Mouse (Mus musculus) olfactory bulb, adult 2 months (tissue): ENCODE measurements around the gene Adam8. TPM values are rescaled to one million over a fixed set of nuclear protein-coding genes. Genes with fewer than 3 reads are reported as not detected.

ENCODE experiments used
- H3K27ac ChIP-seq: fragments of 200-500 bp; 2 replicates; pipeline ENCODE4 v1.5.1; 2012; ENCODE audit warnings: low read depth, low read length; ENCODE audit not compliant: insufficient read depth
- H3K4me1 ChIP-seq: fragments of 200-500 bp; 2 replicates; pipeline ENCODE4 v1.6.1; 2012; ENCODE audit warnings: low read length; ENCODE audit not compliant: control insufficient read depth, insufficient read depth
- H3K4me3 ChIP-seq: fragments of 200-500 bp; 2 replicates; pipeline ENCODE4 v1.5.1; 2012; ENCODE audit warnings: mild to moderate bottlenecking, low read depth, low read length, moderate library complexity; ENCODE audit not compliant: insufficient read depth
- CTCF ChIP-seq: fragments of 200-500 bp; IDR thresholded peaks from 2 replicates; pipeline ENCODE4 v1.5.1; 2012; ENCODE audit warnings: low read depth, mild to moderate bottlenecking, low read length, moderate library complexity; ENCODE audit not compliant: insufficient read depth
- POLR2A ChIP-seq: fragments of 200-500 bp; IDR thresholded peaks from 2 replicates; pipeline ENCODE4 v1.6.1; 2012; ENCODE audit warnings: mild to moderate bottlenecking, low read depth, low read length, moderate library complexity; ENCODE audit not compliant: insufficient read depth
- WGBS: fragments of 180-500 bp; shearing (Covaris S2); methylation state at CpG from one replicate; pipeline ENCODE4 v1.1.7; 2018; 5-methylcytosine and 5-hydroxymethylcytosine counted together
- polyA plus RNA-seq: library from polyadenylated mRNA; stranded (reverse); fragments of >200 nt; gene quantifications from 2 replicates; pipeline ENCODE4 v1.2.4, GENCODE M21; 2012; ENCODE audit warnings: low replicate concordance; ENCODE audit not compliant: missing spikeins, insufficient read depth, insufficient read length

The Adam8 gene
- polyA plus RNA-seq, 1 experiment, result not detected

DNA sequence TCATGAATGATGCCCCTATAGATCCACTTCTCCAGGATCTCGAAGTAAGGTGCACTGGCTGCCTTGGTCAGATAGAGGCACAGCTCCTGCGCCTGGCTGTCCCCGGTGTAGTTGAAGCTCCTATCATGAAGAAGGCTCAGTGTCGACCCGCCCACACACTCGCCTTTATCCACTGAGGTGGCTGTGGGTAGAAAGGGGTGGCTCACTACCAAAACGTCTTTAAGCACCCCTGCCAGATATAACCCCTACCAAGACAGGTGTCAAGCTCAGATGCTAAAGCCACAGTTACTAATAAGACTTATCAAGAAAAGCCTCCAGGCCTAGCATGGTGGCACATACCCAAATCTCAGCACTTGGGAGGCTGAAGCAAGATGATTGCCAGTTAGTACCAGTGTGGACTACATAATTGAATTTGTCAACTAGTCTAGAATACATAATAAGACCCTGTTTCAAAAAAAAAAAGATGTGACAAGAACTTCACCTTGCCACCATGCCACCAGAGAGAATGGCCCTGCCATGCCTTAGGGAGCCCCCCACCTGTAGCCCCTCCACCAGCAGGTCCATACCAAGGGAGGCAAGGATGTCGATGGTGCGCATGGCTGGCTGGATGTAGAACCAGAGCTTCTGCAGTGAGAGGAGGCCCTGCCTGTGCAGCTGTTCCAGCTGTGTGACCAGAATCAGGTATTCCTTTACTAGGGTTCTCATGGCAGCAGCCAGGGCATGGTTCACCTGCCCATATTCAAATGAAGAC, 14.7 kb upstream of the Adam8 start:
- Histone ChIP-seq H3K4me1 (no peaks in the 10 kb centered on the region), H3K4me3 (no peak overlapping the region), H3K27ac (no peak overlapping the region)
- TF ChIP-seq POLR2A, result no peak
- TF ChIP-seq CTCF, result no peak
- 92% methylated on average over 9 of the region's 9 CpGs for WGBS

- WGBS, result 94% methylated on average over 8 of the region's 8 CpGs
Observed at GRCm38 (mm10) chr7:140004666-140005065, 12.3 kb upstream of the Adam8 start.

GRCm38 (mm10) chr7:140001086-140001740, 8.9 kb upstream of the Adam8 start:
- H3K4me3 ChIP-seq, result no peak overlapping the region
- TF ChIP-seq CTCF, result no peak
- no peak for TF ChIP-seq POLR2A
- no peak overlapping the region for H3K27ac ChIP-seq
- 64% methylated on average over 12 of the region's 12 CpGs for WGBS
- H3K4me1 ChIP-seq, result no peaks in the 10 kb centered on the region

More at GRCm38 (mm10) chr7:140004666-140005065, 12.3 kb upstream of the Adam8 start:
- H3K4me1 ChIP-seq, result no peaks in the 10 kb centered on the region
- no peak overlapping the region for H3K27ac ChIP-seq
- TF ChIP-seq POLR2A (no peak), CTCF (no peak)
- H3K4me3 ChIP-seq, result no peak overlapping the region

GRCm38 (mm10) chr7:139998691-139999350, 6.5 kb upstream of the Adam8 start:
- no peak for TF ChIP-seq POLR2A
- TF ChIP-seq CTCF, result no peak
- Histone ChIP-seq H3K4me1 (no peaks in the 10 kb centered on the region), H3K27ac (no peak overlapping the region), H3K4me3 (no peak overlapping the region)
- 92% methylated on average over 13 of the region's 13 CpGs for WGBS

- WGBS, result 17% methylated on average over 3 of the region's 3 CpGs
- Histone ChIP-seq H3K4me1 (no peaks in the 10 kb centered on the region), H3K27ac (no peak overlapping the region), H3K4me3 (no peak overlapping the region)
- TF ChIP-seq POLR2A (no peak), CTCF (no peak)
Observed at GRCm38 (mm10) chr7:139994676-139995075, 2.3 kb upstream of the Adam8 start.

DNA sequence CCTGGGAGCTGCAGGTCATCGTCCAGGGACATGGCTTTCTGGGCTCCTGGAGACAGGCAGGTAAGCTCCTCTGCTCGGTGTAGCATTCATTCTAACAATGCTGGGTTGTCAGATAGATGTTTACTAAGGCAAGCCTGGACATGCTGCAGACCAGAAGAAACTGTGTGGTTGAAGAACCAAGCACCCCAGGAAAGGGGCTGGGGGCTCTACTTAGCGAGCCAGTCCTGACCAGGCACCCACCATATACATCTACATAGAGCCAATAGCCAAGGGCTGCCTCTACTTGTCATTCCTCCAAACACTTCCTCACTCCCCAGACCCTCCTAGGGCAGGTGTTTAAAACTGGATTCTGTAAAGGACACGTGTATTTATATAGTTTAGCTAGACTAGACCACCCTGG, 1.8 kb upstream of the Adam8 start:
- WGBS, result 81% methylated on average over 4 of the region's 4 CpGs
- TF ChIP-seq CTCF, result no peak
- no peak for TF ChIP-seq POLR2A
- Histone ChIP-seq H3K4me3 (no peak overlapping the region), H3K4me1 (no peaks in the 10 kb centered on the region), H3K27ac (no peak overlapping the region)

DNA sequence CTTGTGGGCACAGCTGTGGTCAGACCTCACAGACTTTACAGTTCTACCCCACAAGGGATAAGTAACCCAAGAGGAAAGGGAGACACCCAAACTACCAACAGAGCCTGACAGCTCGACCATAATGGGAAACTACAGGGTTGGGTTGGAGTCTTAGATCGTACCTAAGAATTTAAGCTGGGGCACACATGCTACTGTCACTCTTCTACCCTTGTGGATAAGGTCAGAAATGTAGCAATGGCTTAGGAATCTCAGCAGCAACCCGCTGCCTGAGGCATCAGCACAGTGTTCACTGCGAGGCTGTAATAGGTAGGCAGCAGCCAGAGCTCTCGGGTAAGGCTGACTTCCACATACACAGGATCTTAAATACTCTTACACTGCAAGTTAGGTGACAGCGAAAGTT, 1.2 kb upstream of the Adam8 start:
- 94% methylated on average over 6 of the region's 6 CpGs for WGBS
- TF ChIP-seq CTCF (no peak), POLR2A (no peak)
- Histone ChIP-seq H3K27ac (no peak overlapping the region), H3K4me3 (no peak overlapping the region), H3K4me1 (no peaks in the 10 kb centered on the region)

- 67% methylated on average over 8 of the region's 8 CpGs for WGBS
- TF ChIP-seq POLR2A (no peak), CTCF (no peak)
- no peak overlapping the region for H3K27ac ChIP-seq
- H3K4me3 ChIP-seq, result no peak overlapping the region
- no peaks in the 10 kb centered on the region for H3K4me1 ChIP-seq
Observed at GRCm38 (mm10) chr7:139990864-139991394, 1.4 kb downstream of the Adam8 start.

GRCm38 (mm10) chr7:139988272-139988671, 4.1 kb downstream of the Adam8 start:
- 88% methylated on average over 9 of the region's 9 CpGs for WGBS
- no peak overlapping the region for H3K27ac ChIP-seq
- H3K4me3 ChIP-seq, result no peak overlapping the region
- no peaks in the 10 kb centered on the region for H3K4me1 ChIP-seq
- TF ChIP-seq CTCF (no peak), POLR2A (no peak)

- Histone ChIP-seq H3K27ac (no peak overlapping the region), H3K4me1 (no peaks in the 10 kb centered on the region), H3K4me3 (no peak overlapping the region)
- 95% methylated on average over 11 of the region's 11 CpGs for WGBS
- TF ChIP-seq CTCF (no peak), POLR2A (no peak)
Observed at GRCm38 (mm10) chr7:139984505-139984904, 7.9 kb downstream of the Adam8 start.
